Mouse (Mus musculus) liver, adult 2 months (tissue): ENCODE results near the gene Sel1l.

Source experiments
- CTCF ChIP-seq: fragments of 200-500 bp; IDR thresholded peaks from 2 replicates; pipeline ENCODE4 v1.5.1; 2011; ENCODE audit warnings: low read depth, low read length, control low read depth
- POLR2A ChIP-seq: fragments of 200-500 bp; IDR thresholded peaks from 2 replicates; pipeline ENCODE4 v1.6.1; 2011; ENCODE audit warnings: low read length, control low read depth; ENCODE audit not compliant: insufficient read depth; ENCODE audit errors: extremely low read depth

GRCm38 (mm10) chr12:91815990-91816389, 33.0 kb downstream of the Sel1l start:
- TF ChIP-seq POLR2A (no peak), CTCF (peak; percentile 70)
